Mouse (Mus musculus) kidney, postnatal 14 days (tissue): ENCODE results near the gene Tex44.

Source experiments
- DNase-seq: peaks from one replicate; pipeline ENCODE4 v3.0.0; 2022; ENCODE audit warnings: mixed read lengths

Gene Tex44

DNA sequence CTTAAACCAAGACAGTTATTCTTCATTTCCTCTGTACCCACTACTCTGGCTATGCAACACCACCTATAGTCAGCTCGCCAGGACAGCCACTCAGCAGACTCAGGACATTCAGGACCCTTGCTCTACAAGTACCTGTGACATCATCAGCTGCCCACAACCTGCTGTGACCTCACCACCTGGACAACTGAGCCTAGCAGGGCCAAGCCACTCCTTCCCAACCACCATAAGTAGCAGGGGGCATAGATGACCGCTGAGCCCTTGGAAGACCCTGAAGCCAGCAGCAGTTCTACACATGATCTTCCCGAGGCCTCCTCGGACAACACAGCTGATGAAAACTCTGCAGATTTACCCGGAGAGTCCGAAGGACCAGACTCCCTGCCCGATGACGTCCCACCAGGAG lies at the start of gene Tex44, which contains the start of gene Nmur1:
Gene Tex44, plus strand, starts transcription at position 202 of the 400 bp plus-strand sequence.
Gene Nmur1, minus strand, starts transcription at position 101 of the 400 bp plus-strand sequence.
- no peak for DNase-seq

DNA sequence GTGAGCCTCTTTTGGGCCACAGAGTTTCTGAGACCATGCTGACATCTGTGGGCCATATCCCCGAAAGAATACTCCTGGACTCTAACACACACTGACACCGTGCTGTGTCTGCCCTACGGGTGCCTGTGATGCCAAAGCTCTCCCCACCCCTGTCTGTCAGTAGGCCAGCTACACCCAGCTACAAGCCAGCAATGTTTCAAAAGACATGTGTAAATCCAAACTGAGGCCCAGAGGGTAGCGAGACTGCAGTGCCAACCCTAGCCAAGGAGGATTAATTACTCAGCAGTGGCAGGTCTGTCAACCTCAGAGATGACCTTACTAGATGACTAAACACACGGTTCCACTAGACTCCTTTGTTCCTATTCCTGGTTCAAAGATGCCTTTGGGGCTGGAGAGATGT lies 49.8 kb upstream of the Tex44 start:
- no peak for DNase-seq

DNA sequence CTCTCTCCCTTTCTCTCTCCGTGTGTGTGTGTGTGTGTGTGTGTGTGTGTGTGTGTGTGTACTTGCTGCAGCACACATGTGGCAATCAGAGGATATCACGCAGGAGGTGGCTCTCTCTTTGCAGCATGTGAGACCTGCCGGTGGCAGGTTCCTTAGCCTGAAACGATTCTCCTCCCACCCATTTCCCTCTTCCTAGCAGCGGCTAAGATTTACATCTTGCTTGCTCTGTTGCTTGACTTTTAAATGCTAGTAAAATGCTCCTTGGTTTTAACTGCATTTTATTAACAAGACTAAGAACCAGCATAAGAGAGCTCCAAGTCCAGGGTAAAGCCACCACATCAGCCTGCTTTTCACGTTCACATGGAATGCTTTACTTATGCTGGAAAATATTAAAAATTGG lies 47.5 kb upstream of the Tex44 start:
- DNase-seq: no peak

DNA sequence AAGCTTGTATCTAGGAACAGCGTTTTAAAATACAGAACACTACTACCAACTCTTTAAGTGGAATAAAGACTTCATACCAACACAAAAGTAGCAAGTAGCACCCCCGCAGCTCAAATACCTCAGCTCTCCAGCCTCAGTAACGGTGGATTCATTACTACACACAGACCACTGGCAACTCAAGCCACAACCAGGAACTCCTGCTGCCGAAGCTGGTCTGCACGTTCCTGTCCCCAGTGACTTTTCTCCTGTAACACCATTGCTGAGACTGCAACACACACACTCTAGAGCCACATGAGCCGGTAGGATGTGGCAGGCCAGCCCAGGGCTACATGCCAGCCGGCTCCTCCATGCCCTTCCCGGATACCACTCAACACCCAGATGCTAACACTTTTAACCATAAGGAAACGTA lies 47.0 kb upstream of the Tex44 start:
- DNase-seq: no peak

DNA sequence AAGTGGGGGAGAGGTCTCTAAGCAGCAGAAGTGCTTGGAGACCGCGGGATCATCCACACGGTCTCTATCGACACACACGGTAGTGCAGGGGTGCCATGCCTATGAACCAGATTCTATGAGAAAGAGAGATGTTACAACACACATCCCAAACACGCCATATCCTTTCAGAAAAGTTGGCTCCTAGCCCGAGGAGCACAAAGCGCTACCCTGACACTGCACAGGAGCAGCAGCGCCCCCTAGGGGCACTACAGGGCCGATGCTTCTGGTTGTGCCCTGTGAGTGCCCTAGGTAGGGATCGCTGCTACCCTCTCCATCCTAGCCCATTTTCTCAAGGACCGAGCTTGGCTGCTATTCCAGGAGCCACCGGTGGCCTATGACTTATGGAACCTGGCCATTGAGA lies 45.1 kb upstream of the Tex44 start:
- peak; percentile 30 for DNase-seq

DNA sequence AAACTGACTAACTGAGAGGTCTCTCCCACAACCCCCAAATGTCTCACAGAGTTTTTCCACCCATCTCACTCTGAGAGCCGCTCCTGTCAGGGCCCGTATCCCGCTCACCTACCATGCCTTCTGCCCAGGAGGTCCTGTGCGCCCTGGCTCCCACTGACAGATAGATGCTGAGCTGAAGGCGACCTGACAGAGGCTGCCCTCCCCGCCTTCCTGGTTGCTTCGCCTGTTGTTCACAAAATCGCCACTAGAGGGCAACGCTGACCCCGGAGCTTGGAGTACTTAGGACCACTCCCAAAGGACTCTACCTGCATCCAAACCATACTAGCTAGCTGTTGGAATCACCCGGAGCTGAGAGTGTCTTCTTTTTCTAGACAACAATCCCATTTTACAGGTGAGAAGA lies 36.9 kb upstream of the Tex44 start:
- peak; percentile 70 for DNase-seq

DNA sequence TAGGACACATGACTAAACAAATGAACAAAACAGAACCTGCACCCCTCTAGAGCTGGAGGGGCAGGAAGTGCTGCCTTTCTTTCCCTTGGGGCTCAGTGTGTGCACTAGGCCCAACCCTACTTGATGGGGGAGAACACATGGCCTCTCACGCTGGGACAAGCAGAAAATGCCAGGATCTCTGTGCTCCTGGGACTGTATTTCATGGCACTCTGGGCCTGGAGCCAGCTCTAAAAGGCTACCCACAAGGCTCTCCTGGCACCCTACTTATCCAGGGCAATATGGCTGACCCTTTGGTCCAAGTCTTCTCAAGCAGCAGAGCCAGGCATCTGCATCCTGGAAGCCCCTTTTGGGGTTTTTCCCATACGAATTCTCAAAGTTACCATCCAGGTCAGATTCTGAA lies 34.7 kb upstream of the Tex44 start:
- no peak for DNase-seq

DNA sequence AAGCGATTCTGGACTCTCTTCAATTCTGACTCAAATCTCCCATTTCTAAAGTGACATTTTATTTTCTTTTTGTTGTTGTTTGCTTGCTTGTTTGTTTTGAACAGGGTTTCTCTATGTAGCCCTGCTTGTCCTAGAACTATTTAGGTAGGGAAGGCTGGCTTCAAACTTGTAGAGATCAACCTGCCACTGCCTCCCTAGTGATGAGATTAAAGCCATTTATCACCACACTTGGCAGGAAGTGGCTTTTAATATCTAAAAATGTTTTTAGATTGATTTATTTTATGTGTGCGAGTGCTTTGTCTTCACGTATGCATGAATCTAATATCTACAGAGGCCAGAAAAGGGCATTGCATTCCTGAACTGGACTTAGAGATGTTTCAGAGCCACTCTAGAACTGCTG lies 32.9 kb upstream of the Tex44 start:
- DNase-seq: no peak

DNA sequence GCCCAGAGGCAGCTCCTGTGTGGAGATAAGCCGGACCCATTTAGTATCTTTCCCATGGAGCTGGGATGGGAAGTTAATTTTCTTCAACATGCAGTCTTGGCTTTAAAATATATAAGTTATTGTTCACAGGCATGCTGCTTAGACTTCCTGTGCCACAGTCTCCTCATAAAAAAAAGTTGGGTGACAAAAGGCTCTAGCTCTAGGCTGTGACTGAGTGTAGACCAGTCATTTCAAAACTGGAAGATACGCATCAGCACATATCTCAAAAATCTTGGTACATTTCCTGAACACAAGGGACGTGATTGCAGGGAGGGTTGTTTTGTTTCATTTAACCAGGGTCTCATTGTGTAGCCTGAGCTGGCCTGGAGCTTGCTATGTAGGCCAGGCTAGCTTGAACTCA lies 31.9 kb upstream of the Tex44 start:
- DNase-seq: no peak

DNA sequence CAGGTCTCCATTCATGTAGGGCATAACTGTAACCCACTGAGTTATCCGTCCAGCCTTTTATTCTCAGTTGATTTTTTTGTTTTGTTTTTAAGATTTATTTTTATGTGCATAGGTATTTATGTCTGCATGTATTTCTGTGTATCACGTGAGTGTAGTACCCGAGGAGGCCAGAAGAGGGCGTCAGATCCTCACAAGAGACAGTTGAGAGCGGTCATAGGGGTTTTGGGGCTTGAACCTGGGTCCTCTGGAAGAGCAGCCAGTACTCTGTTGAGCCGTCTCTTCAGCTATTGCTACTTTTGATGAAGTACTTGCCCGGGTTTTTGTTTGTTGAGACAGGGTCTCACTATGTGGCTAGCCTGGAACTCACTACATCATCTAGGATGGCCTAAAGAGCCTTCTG lies 30.2 kb upstream of the Tex44 start:
- no peak for DNase-seq

DNA sequence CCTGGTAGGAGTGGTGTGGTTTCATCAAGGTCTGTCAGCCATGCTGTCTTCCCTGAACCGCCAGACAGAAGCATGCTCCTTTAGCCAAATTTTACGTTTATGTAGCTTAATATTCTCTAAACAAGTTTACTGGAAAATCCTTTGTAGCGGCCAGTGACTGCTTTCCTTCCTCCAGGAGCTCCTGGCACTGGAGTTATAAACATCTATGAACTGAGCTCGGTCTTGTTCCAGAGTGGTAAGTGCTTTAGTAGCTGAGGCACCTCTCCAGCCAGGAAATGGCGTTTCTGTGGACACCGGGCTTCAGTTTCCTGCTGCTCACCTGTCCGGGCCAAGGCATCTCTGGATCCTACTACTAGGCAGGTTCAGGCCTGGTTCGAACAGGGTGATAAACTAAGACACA lies 28.5 kb upstream of the Tex44 start:
- no peak for DNase-seq

DNA sequence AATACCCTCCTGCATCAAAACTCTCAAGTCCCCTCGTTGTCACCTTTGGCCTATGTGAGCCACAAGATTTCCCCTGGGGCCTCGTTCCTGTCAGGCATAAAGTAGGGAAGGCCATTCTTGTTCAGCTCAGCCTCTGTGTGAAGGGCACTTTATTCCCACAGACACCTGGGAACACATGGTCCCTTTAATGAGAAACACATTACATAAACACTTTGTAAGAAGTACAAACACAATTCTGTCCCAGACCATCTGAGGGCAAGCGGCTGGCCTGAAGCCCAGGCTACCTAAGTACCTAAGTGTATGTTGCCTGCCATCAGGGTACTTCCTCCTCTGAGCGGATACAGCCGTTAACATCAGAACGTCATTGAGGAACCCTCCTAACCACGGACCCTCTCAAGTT lies 27.9 kb upstream of the Tex44 start:
- DNase-seq: no peak

DNA sequence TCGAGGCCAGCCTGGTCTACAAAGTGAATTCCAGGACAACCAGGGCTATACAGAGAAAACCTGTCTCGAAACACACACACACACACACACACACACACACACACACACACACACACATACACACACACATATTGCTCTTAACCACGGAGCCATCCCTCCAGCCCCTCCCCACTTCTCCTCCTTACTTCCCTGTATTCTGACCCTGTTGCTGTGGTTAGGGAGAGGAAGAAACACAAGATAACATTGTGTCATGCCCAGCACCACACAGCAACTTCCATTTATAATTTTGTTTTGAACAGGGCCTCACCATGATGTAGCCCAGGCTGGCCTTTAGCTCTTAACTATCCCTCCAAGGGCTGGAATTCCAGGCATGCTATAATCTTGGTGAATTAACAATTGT lies 26.8 kb upstream of the Tex44 start:
- DNase-seq: no peak

DNA sequence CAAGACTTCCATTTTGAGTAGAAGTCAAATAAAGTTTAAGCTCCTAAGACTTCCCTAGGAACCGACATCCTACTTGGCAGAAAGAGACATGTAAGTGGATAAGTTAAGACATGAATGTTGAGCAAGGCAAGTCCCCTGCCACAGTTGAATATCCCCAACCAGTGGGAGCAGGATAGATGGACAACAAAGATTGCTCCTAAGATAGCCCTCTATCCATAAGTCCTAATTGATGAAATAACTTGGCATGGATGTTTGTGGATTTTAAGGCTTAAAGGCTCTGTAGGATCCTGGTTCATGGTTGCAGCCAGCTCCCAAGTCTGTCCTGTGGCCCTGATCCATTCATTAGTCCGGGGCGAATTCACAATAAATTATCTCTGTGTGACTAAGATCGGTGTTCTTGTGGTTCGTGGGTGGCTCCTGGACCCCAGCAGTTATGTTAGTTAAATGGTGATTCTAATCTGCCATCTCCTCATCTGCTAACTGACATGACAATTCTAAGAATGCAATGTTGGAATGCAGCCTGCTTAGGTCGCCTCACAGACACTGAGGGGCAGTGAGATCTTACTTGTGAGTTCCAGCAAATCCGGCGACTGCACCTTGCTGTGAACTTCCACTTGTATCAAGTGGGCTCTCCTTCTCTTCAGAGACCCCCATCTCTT lies 25.9 kb upstream of the Tex44 start:
- no peak for DNase-seq

DNA sequence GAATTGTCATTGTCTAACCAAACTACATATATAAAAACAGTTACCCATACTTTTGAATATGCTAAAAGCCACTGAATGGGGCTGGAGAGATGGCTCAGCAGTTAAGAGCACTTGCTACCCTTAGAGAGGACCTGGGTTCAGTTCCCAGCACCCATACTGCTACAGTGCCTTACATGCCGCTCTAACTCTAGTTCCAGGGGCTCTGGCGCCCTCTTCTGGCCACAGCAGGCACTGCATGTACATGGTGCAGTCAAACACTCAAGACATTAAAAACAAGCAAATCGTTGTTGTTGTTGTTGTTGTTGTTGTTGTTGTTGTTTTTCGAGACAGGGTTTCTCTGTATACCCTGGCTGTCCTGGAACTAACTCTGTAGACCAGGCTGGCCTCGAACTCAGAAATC lies 21.3 kb upstream of the Tex44 start:
- DNase-seq: no peak

DNA sequence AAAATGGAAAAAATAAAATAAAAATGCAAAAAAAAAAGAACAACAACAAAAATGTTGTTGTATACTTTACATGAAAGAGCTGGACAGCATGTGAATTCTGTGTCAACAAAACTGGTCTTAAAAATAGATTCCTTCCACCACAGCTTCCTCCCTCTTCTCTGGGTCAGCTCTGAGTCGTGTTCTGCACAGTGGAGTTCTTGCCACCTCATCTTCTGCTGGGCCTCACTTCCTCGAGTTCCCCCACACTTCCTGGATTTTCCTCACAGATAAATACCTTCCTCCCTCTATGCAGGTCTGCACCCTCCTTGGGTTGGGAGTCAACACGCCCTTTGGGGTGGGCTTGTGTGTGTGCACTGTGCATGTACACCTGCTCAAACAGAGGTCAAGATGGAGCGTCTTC lies 19.8 kb upstream of the Tex44 start:
- DNase-seq: no peak

DNA sequence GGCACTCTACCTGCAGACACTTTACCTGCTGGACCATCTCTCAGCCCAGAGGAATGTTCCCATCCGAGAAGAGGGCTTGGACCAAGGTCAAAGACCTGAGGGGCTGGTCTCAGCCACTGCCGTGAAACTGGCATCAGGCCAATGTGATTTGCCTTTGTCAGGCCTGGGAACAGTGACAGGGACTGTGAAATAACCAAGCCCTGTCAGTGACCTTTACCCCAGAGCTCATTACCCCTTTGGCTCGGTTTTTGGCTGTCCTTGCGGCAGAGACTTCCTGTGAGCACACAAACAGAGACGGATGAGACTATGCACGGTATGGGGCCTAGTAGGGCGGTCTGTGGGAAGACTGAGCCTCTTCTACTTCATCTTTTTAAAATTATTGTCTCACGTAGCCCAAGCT lies 19.2 kb upstream of the Tex44 start:
- DNase-seq: peak; percentile 59

DNA sequence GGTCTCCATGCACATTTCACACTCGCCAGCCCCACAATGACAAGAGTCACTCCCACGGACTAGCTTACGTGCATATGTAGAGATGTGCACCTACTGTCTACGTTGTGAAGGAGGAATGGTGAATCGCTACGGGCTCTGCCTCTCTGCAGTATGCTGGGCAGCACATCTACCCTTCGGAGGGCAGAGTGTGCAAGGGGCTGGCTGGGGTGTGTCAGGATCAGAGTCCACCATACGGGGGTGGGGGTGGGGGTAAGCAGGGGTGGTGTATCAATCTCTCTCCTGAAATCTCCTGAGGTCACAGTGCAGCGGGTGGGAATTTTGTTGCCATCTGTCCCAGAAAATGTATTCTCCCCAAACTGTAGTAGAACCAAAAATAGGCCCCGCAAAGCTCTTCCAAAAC lies 17.6 kb upstream of the Tex44 start:
- DNase-seq: no peak

DNA sequence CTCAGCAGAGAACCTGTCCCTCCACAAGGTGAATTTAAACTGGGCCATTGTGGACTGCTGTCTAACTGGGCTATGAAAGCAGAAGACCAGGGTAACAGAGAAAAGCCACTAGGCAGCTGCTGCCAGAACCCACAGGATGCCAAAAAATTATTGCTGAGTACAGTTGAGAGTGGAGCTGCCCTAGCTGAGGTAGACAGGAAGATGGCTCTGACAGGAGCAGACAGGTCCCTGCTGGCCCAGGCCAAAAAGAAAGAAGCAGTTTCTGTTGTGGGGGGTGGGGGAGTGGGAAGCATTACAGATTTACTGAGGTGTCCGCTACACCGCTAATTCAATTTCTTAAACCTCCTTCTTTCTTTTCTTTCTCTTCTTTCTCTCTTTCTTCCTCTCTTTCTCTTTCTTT lies 16.7 kb upstream of the Tex44 start:
- DNase-seq: no peak

DNA sequence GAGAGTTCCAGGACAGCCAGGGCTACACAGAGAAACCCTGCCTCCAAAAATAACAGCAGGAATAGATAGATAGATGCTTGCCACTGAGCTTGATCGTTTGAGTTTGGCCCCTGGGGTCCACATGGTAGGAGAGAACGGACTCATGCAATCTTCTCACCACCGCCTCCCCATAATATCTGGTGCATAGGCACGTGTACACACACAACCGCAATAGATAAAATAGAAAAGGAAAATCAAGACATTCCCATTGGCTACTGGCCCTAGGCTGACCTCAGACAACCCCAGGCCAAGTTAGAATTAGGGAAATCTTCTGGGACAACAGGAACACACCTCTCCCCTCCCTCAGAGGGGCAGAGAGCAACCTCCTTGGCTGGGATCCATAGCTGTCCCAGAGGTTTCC lies 11.4 kb upstream of the Tex44 start:
- no peak for DNase-seq

DNA sequence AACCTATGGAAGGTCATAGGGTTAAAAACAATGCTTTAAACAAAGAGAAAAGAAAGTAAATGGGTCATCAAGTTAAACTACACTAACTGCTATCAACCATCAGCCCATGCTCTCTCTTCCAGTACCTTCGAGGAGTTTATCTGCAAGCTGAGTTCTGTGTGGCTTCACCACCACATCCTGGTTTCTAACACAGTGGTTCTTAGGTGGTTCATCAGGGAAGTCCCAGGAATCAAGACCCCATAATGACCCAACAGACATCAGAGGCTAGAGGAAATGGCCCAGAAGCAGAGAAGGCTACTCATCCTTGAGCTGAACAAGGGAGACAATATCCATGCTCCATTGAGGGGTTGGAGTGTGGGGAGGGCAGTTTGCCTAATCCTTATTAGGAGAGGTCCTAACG lies 11.0 kb upstream of the Tex44 start:
- no peak for DNase-seq

DNA sequence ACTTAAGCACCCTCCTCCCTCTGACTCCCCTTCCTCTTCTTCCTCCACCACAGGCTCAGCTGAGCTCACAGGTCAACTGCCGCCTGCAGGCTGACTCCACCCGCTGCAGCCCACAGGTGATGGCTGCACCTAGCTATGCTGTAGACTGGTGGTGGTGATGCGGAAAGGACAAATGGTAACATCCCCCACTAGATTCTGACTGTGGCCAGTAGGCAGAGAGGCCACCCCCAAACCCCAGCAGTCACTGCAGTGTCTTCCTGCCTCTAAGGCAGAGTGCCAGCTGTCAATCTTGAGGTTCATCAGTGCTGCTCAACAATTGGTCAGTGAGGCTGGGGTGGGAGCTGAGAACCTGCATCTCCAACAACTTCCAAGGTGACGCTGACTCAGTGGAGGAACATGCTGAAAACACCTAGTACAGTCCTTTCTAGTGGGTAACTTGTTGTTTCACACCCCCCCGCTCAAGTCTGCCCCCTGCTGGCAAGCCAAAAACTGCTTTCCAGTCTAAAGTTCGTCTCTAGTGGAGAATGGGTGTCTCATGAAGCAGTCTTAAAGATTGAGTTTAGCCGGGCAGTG lies 10.4 kb upstream of the Tex44 start:
- DNase-seq: no peak

DNA sequence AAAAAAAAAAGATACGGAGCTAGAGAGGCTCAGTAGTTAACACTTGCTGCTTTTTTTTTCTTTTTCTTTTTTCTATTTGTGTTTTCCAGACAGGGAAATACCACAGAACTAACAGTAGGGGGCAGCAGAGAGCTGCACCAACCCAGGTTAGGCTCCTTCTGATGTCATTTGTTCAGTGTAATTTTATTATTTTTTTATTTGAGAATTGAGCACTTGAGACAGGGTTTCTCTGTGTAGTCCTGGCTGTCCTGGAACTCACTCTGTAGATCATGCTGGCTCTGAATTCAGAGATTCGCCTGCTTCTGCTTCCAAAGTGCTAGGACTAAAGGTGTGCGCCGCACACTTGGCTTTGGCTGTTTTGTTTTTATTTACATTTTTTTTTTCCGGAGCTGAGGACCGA lies 9.8 kb upstream of the Tex44 start:
- no peak for DNase-seq

DNA sequence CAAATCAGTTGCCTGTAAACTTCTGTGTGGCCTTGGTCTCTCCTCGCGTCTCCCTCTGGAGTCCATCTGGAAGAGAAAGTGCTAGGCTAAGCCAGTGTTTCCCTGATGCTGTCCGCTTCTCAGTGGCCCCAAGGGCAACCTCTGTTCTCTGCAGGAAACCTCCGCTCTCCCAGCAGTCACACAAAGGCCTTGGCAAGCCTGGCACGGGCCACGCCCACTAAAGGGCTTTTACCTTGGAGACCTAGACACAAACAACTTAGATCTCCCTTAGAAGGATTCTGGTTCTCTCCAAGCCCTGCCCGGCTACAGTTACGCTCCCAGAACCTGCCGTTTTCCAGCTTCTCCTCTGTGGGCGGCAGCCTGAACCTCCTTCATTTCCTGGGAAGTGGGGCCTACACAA lies 5.1 kb upstream of the Tex44 start:
- DNase-seq: no peak

DNA sequence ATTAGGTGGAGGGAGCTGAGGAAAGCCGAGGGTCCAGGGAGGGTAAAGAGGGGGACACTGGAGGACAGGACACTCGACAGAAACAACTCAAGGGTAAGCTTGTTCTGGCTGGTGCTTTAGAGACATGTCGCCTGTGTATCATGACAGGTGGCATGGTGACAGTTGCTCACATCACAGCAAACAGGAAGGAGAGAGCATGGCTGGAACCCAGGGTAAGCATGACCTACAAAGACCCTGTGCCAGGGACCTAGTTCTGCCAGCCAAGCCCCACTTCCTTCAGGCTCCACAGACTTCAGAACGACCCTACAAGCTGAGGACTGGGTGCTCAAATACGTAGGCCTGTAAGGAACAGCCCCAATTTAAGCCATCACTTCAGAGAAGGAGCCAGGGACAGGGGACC lies 2.2 kb upstream of the Tex44 start:
- no peak for DNase-seq
